Mouse (Mus musculus): ENCODE measurements around the gene 4931414P19Rik.
A peak's percentile ranks its signal among the peaks of the same experiment; 100 is the strongest.

Gene 4931414P19Rik

GRCm38 (mm10) chr14:54582536-54582935, 23.3 kb downstream of the 4931414P19Rik start:
- no peak for DNase-seq

GRCm38 (mm10) chr14:54579638-54580037, 26.2 kb downstream of the 4931414P19Rik start:
- no peak for DNase-seq

DNA sequence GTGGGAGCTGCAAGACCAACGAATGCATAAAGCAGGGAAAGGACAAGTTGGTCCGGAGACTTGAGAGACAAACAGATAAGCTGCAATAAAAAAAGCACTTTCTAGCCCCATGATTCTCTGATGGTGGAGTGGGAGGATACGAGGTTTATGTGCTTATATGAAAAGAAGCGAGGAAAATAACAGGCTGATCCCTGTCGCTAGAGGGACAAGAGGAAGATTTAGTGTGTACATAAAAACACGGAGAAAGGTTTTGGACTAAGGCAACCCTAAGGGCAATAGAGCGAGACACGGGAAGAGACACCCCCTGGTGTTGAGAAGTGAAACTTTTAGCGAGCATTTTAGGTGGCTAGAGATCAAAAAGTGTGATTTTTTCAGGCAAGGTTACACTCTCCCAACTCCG, 27.7 kb downstream of the 4931414P19Rik start:
- peak; percentile 27 to 29 for DNase-seq

DNA sequence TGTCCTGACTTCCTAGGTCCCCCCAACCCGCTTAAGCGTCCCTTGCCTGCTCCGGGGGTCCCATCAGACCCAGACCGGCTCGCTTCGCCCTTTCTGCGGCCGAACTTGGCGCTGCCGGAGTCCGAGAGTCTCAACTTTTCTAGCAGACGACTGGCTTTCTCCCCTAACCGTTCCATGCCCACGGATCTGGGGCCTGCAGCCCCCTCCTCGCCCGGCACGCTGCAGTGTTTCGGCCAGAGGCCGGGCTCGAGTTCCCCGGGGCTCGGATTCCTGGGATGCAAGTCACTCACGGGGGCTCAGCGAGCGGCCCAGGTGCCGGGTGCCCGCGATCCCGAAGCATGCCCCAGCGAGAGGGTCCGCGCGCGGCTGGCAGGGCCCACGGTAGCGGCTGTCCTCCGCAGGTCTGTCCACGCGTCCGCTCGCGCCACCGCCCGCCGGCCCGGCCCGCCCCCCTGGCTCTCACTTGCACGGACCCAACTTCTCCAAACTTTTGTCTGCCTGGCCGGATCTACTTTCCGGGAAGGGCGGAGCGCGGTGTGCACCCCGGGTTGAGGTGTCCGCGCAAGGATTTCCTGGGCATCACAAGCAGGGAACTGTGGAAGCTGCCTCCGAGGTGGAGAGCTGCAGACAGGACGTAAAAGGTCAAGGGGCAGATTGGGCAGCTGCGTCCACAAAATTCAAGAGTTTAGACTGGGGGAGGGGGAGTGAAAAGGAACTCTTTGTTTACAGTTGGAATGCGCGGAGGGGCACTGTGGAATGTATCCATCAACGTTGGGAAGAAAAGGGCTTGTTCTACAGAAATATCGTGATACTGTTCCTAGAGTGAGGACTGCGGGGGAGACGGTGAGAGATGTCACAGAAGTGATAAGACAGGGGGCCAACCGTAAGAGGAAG, 28.5 kb downstream of the 4931414P19Rik start, which contains the start of gene Ajuba:
Ajuba (minus strand) TSS at position 470 of the 894 bp plus-strand sequence.
- DNase-seq, result peak; percentile 74 to 83

DNA sequence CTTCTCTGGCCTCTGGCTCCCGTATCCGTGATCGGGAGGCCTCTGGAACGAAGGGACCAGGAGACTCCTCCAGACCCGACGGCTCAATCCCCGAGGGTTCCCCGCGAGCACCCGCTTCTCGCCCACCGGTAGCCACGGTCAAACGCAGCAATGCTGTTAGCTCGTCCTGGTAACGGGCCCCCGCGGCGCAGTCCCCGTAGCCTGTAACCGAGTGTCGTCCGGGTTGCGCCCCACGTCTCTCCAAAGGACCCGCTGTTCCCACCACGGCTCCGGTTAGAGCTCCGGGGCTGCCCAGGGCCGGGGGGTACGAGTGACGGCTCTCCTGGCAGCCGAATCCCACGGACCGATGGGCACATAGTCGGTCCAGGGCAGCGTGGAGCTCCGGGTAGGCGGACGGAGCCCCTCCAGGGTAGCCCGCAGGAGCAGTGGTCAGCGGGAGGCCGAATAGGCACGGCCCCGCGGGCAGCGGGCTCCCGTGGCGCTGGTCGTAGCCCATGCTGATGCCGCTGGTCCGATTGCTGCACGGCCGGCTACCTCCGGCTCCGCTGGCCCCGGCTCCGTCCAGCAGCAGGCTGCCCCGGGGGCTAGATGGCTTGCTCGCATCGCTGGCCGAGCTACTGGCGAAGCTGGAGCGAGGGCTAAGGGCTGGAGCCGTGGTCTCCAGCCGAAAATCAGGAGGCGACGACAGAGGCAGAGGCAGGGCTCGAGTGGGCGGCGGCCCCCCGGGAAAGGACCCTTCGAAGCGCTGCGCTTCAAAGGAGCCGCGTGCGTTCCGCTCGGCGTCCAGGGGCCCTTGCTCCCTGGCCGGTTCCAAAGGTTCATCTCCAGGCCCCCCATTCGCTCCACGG, 29.3 kb downstream of the 4931414P19Rik start:
- DNase-seq, result peak; percentile 30 to 38

GRCm38 (mm10) chr14:54575631-54576030, 30.2 kb downstream of the 4931414P19Rik start:
- peak; percentile 46 to 59 for DNase-seq

DNA sequence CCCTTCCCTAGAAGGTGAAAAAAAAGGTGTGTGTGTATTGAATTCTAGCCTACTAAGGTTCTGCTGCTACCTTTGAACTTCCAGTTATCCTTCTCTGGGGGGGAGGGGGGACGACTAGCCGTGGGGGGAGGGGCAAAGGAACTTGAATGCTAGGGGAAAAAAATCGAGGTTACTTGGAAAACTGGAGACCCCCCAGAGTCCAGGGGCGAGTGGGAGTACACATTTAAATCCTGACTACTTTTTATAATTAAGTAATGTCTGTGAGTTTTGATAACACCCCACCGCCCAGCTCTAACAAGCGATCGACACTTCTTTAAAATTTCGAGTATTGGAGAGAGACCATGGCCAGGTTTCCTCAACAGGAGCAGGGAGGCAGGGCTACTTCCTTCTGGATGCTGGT, 30.8 kb downstream of the 4931414P19Rik start:
- no peak for DNase-seq

GRCm38 (mm10) chr14:54574253-54574652, 31.5 kb downstream of the 4931414P19Rik start:
- DNase-seq, result peak; percentile 35 to 43

- no peak for DNase-seq
Measured at GRCm38 (mm10) chr14:54572790-54573736, 32.7 kb downstream of the 4931414P19Rik start.

- no peak for DNase-seq
Measured at GRCm38 (mm10) chr14:54572122-54572521, 33.7 kb downstream of the 4931414P19Rik start.

DNA sequence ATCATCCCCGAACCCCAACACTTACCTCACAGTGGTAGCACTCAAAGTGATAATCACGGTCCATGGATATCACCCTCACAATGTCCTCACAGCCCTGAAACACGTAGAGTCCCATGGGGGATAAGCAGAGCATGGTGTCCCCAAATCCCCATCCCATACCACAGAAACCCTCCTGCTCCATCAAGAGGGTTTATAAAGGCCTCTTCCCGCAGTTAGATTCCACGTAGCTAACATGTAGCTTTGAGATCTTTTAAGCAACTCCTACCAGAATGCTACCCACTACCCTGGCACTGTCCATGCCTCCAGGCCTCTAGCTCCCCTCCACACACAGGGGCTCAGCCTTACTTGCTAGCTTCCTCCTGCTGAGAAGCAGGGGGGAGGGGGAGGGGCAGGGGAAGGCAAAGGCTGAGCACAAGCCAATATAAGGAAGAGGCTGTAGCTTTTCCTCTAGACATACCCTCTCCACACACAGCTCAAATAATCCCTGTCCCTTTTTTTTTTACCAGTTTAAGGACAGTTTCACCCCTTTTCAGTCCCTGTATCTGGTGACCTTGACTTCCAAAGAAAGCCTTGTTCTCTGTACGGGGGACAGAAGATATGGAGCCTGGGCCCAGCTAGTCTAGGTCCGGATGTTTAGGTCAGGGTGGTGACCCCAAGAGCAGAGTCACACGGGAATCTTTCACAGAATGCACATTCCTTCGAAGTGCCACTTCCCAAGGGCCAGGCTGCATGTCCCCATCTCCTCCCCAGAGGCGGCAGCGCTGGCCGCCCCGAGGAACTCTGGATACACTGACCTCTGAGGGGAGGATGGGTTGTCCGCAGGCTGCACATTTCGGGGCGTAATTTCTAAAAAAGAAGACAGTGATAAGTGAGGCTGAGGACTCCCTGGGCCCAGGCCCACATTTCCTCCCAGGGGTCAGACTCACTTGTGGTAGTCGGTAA, 36.1 kb downstream of the 4931414P19Rik start:
- DNase-seq, result peak in 1 of 2 experiments; percentile 26

DNA sequence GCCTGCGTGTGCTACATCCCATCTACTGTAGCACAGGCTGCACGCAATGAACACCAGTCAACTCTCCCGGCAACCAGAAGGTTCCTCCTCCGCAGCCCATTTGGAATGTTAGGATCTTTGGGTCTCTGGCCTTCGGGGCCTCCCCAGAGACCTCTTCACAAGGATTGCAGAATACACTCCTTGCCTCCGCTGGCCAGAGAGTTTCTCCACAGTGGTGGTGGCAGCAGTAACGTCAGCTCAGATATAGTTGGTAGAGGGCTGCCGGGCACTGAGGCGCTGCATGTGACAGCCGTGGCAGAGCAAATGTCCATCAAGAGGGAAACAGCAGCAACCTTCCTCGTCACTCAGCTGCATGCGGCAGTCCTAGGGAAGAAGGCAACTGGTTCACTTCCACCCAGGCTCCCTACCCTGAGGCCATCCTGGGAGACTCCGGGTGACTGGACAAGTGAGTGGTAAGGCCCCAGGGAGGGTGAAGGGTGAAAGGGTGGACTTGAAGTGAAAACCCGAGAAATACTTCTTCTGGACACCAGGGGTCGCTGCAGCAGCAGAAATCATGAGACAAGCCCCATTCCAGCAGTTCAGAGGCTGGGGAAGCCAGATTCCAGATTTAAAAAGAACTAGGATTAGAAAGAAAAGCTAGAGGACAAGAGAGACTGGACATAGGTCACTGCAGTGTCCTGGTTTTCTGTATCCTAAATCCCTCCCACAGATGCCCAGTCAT, 36.9 kb downstream of the 4931414P19Rik start:
- DNase-seq, result peak; percentile 83 to 86

GRCm38 (mm10) chr14:54560527-54561242, 45.1 kb downstream of the 4931414P19Rik start:
- DNase-seq, result no peak

DNA sequence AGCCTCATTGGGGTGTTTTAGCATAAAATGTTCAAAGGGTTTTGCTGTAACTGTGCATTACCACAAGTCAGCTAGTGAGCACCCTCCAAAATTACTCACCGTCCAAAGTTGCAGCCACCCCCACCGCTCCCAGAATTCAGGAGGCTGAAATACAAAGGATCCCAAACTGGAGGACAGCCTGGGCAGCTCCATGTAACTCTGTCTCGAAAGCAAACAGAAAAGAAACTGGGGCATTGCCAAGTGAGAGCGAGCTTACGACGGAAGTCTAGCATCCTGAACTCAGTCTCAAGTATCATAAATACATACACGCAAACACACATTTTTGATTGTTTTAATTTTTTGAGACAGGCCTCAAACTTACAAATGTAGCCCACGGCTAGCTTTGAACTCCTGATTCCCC, 48.5 kb downstream of the 4931414P19Rik start:
- DNase-seq, result no peak

DNA sequence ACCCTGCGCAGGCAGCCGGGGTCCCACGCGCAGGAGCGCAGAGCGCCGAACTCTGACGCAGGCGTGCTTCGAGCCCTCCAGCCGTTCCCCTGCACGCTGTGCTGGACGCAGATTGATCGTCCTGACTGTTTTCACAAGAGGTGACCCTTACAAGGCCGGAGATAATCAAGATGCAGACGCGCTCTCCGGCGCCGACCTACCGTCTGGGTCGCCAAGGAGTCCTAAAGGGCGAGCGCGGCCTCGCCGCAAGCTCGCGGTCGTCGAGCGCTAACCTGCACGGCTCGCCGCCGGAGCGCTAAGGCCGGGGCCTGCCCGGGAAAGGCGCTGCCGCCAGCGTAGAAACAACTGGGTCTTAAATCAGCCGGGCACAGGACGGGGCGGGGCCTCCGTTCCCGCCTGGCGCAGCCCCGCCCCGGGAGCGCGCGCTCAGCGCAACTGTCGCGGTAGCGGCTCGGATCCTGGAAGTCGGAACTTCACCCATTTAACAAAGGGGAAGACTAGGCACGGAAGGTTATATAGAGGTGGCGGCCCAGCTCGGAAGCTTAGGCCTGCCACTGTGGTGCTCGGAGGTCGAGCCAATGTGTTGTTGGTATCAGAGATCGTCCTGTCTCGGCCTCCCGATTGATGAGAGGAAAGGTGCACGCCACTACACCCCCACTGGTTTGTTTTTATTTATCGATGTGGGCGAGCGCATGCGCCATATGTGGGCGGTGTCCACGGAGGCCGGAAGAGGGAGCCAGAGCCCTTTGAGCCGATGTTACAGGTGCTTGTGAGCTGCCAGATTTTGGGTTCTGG, 51.6 kb downstream of the 4931414P19Rik start, which contains the start of gene Haus4:
Haus4 (minus strand) TSS at position 642 of the 795 bp plus-strand sequence.
- DNase-seq, result peak; percentile 80 to 81

- DNase-seq, result peak; percentile 24 to 38
Measured at GRCm38 (mm10) chr14:54553454-54553974, 52.3 kb downstream of the 4931414P19Rik start.

DNA sequence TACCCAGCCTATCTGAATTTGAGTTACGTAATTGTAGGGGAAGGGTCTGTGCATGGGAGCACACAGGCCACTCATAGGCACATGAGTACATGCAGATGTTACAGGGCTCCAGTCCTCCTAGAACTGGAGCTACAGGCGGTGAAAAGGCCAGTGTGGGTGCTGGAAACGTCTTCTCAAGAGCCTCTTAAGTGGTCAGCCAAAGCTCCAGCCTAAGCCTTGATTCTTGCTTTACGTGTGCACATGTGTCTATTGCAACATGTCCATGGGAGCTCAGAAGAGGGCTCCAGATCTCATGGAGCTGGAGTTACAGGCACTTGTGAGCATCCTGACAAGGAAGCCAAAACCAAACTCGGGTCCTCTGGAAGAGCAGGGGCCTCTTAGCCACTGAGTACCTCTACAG, 61.1 kb downstream of the 4931414P19Rik start:
- no peak for DNase-seq

GRCm38 (mm10) chr14:54540771-54541170, 65.0 kb downstream of the 4931414P19Rik start:
- DNase-seq, result no peak
